8 mouse cellular contexts compared by ENCODE assay signal in genomic region chr1:85896110-85896509, GRCm38 (mm10). TPM values are rescaled to one million over a fixed set of nuclear protein-coding genes. Genes with fewer than 3 reads are reported as not detected.
DNase-seq lines count a peak whose midpoint lies in the region; ATAC-seq and TF ChIP-seq lines count a peak whose summit lies in the region.

No protein-coding gene starts in this region.

- peak overlapping the region; percentile 87 for H3K4me3 ChIP-seq in heart, embryonic 11.5 days (ENCODE audit: low read depth, low read length)
- peak overlapping the region; percentile 78; the same call in 1 of the 2 replicates for H3K4me3 ChIP-seq in bone marrow macrophage, adult 2 months (ENCODE audit: insufficient read depth, low read length)
- H3K4me3 ChIP-seq in hindbrain, embryonic 14.5 days (replicated peaks; ENCODE audit: low read length), result peak overlapping the region; percentile 86
- H3K4me3 ChIP-seq in midbrain, embryonic 12.5 days, result peak overlapping the region; percentile 85

- H3K36me3 ChIP-seq in heart, embryonic 11.5 days (ENCODE audit: control insufficient read depth, insufficient read depth, low read length), result no peaks in the 10 kb centered on the region; the same call in 1 of the 2 replicates
- no peaks in the 10 kb centered on the region for H3K36me3 ChIP-seq in hindbrain, embryonic 14.5 days (replicated peaks; ENCODE audit: control insufficient read depth, insufficient read depth)
- H3K36me3 ChIP-seq in midbrain, embryonic 12.5 days, result no peaks in the 10 kb centered on the region

- peak overlapping the region; percentile 84 for H3K9ac ChIP-seq in heart, embryonic 11.5 days (ENCODE audit: low read depth, low read length)
- peak overlapping the region; percentile 84 for H3K9ac ChIP-seq in hindbrain, embryonic 14.5 days
- H3K9ac ChIP-seq in midbrain, embryonic 12.5 days (replicated peaks), result peak overlapping the region; percentile 87; the same call in 1 of the 2 replicates

- H3K9me3 ChIP-seq in heart, embryonic 11.5 days (replicated peaks; ENCODE audit: control insufficient read depth, low read length), result no peaks in the 10 kb centered on the region
- no peaks in the 10 kb centered on the region for H3K9me3 ChIP-seq in hindbrain, embryonic 14.5 days (ENCODE audit: control insufficient read depth, low read length)
- no peaks in the 10 kb centered on the region for H3K9me3 ChIP-seq in midbrain, embryonic 12.5 days

- H3K27me3 ChIP-seq in heart, embryonic 11.5 days (ENCODE audit: control insufficient read depth, insufficient read depth, low read length), result no peaks in the 10 kb centered on the region
- no peaks in the 10 kb centered on the region for H3K27me3 ChIP-seq in hindbrain, embryonic 14.5 days (ENCODE audit: control insufficient read depth, insufficient read depth, low read length)
- H3K27me3 ChIP-seq in midbrain, embryonic 12.5 days, result no peaks in the 10 kb centered on the region

- peaks cover 51% of the 10 kb centered on the region for H3K4me1 ChIP-seq in heart, embryonic 11.5 days (ENCODE audit: control insufficient read depth, insufficient read depth, low read length)
- H3K4me1 ChIP-seq in bone marrow macrophage, adult 2 months (ENCODE audit: control insufficient read depth, insufficient read depth, low read length), result peaks cover 55% of the 10 kb centered on the region
- H3K4me1 ChIP-seq in hindbrain, embryonic 14.5 days (replicated peaks; ENCODE audit: control insufficient read depth, insufficient read depth, low read length), result peaks cover 55% of the 10 kb centered on the region
- H3K4me1 ChIP-seq in midbrain, embryonic 12.5 days, result peaks cover 64% of the 10 kb centered on the region

- peak overlapping the region; percentile 87 for H3K4me2 ChIP-seq in heart, embryonic 11.5 days
- H3K4me2 ChIP-seq in hindbrain, embryonic 14.5 days (replicated peaks), result peak overlapping the region; percentile 65
- peak overlapping the region; percentile 85 for H3K4me2 ChIP-seq in midbrain, embryonic 12.5 days (replicated peaks)

- H3K27ac ChIP-seq in heart, embryonic 11.5 days (ENCODE audit: low read depth, low read length), result peak overlapping the region; percentile 41; the same call in 1 of the 2 replicates
- H3K27ac ChIP-seq in bone marrow macrophage, adult 2 months (ENCODE audit: insufficient read depth, low read depth, low read length), result peak overlapping the region; percentile 68
- H3K27ac ChIP-seq in hindbrain, embryonic 14.5 days, result peak overlapping the region; percentile 89
- H3K27ac ChIP-seq in midbrain, embryonic 12.5 days (replicated peaks), result no peak overlapping the region

- WGBS in heart, embryonic 11.5 days (ENCODE audit: insufficient replicate concordance), result 76% methylated on average over 5 of the region's 5 CpGs
- WGBS in hindbrain, embryonic 14.5 days, result 55% methylated on average over 5 of the region's 5 CpGs
- 77% methylated on average over 5 of the region's 5 CpGs for WGBS in midbrain, embryonic 12.5 days

- no peak for TF ChIP-seq CTCF in bone marrow macrophage, adult 2 months (IDR thresholded peaks at IDR 0.05; ENCODE audit: low read depth, low read length)

- no peak for ATAC-seq in heart, embryonic 11.5 days (replicated peaks; ENCODE audit: insufficient number of reproducible peaks, low FRiP score, low TSS enrichment)
- no peak for ATAC-seq in hindbrain, embryonic 14.5 days (ENCODE audit: low FRiP score)
- no peak for ATAC-seq in midbrain, embryonic 12.5 days (ENCODE audit: low FRiP score, low read depth)
- ATAC-seq in megakaryocyte progenitor cell, adult 5-6 weeks (replicated peaks; ENCODE audit: poor library complexity), result no peak

- no peak for TF ChIP-seq POLR2A in bone marrow macrophage, adult 2 months (IDR thresholded peaks at IDR 0.05; ENCODE audit: borderline replicate concordance, low read depth, low read length)

- no peak for DNase-seq in heart, postnatal 4 days
- no peak for DNase-seq in hindbrain, embryonic 14.5 days (ENCODE audit: low spot score)
- no peak for DNase-seq in layer of hippocampus, adult 18-20 months (ENCODE audit: low spot score in 2 of 2)
- no peak for DNase-seq in frontal cortex, postnatal 36 days (ENCODE audit: low spot score in 2 of 2)

RNA-seq across cellular contexts. Expression of gene Itm2c, which starts 2.0 kb away (rescaled TPM):
- polyA plus RNA-seq in heart, embryonic 11.5 days (2014; fragmentation: Nextera tagmentation; extraction: Ambion mirVana), result 146 and 150 TPM in 2 replicates
- total RNA-seq in heart, postnatal 4 days (2021), result 10 to 100 TPM; 91.3 to 91.5 TPM
- polyA plus RNA-seq in bone marrow macrophage, adult 2 months (2012; ENCODE audit: insufficient read depth, insufficient read length, missing spikeins), result 216 and 219 TPM in 2 replicates
- 124 and 127 TPM in 2 replicates for polyA plus RNA-seq in hindbrain, embryonic 14.5 days (2014; fragmentation: Nextera tagmentation; extraction: Ambion mirVana)
- polyA plus RNA-seq in midbrain, embryonic 12.5 days (2016; fragmentation: Nextera tagmentation; extraction: Ambion mirVana), result 146 and 163 TPM in 2 replicates
- 100 to 1,000 TPM; 867 to 891 TPM for total RNA-seq in layer of hippocampus, adult 18-20 months (2021)
- 28.7 and 33.0 TPM in 2 replicates for total RNA-seq in megakaryocyte progenitor cell, adult 5-6 weeks (2015)
- total RNA-seq in megakaryocyte progenitor cell, adult 5-6 weeks (2017), result 71.1 and 71.3 TPM in 2 replicates

RNA-seq across cellular contexts. Expression of gene 4933407L21Rik, which starts 32.2 kb away (rescaled TPM):
- not detected in 2 replicates for polyA plus RNA-seq in heart, embryonic 11.5 days (2014; fragmentation: Nextera tagmentation; extraction: Ambion mirVana)
- not detected for total RNA-seq in heart, postnatal 4 days (2021)
- not detected in 2 replicates for polyA plus RNA-seq in bone marrow macrophage, adult 2 months (2012; ENCODE audit: insufficient read depth, insufficient read length, missing spikeins)
- polyA plus RNA-seq in hindbrain, embryonic 14.5 days (2014; fragmentation: Nextera tagmentation; extraction: Ambion mirVana), result 4.8 and 7.5 TPM in 2 replicates
- 2.4 and 3.0 TPM in 2 replicates for polyA plus RNA-seq in midbrain, embryonic 12.5 days (2016; fragmentation: Nextera tagmentation; extraction: Ambion mirVana)
- total RNA-seq in layer of hippocampus, adult 18-20 months (2021), result 1 to 10 TPM; 3.3 to 4.1 TPM
- 0.07 TPM in 1 of 2 replicates, not detected in the other for total RNA-seq in megakaryocyte progenitor cell, adult 5-6 weeks (2015)
- not detected in 2 replicates for total RNA-seq in megakaryocyte progenitor cell, adult 5-6 weeks (2017)
